Mouse (Mus musculus) forebrain, embryonic 16.5 days (tissue): ENCODE results near the gene Ggta1. TPM values are rescaled to one million over a fixed set of nuclear protein-coding genes. Genes with fewer than 3 reads are reported as not detected.
"Not testable (repeated sequence)": the region's sequence is repeated elsewhere in the genome, so short reads cannot be mapped to it uniquely, and the experiment has no call there.

Experiments
- ATAC-seq: fragments of 200-750 bp; cut with Nextera tagmentation; 2 replicates; pipeline ENCODE4 v1.8.0; 2017; ENCODE audit warnings: mild to moderate bottlenecking, moderate library complexity
- H3K27ac ChIP-seq: fragments of 300-500 bp; sonication (generic); 2 replicates; pipeline ENCODE4 v1.5.1; 2014; ENCODE audit warnings: low read length, control low read depth
- H3K27me3 ChIP-seq: fragments of 300-500 bp; sonication (generic); replicated peaks from 2 replicates; pipeline ENCODE4 v1.6.1; 2014; ENCODE audit warnings: low read length; ENCODE audit not compliant: control insufficient read depth, insufficient read depth
- H3K36me3 ChIP-seq: fragments of 300-500 bp; sonication (generic); 2 replicates; pipeline ENCODE4 v1.6.1; 2014; ENCODE audit not compliant: control insufficient read depth, insufficient read depth
- H3K4me1 ChIP-seq: fragments of 300-500 bp; sonication (generic); replicated peaks from 2 replicates; pipeline ENCODE4 v1.6.1; 2014; ENCODE audit warnings: low read length; ENCODE audit not compliant: control insufficient read depth, insufficient read depth
- H3K4me2 ChIP-seq: fragments of 300-500 bp; sonication (generic); 2 replicates; pipeline ENCODE4 v1.6.1; 2014; ENCODE audit warnings: mild to moderate bottlenecking, low read length, control low read depth
- H3K4me3 ChIP-seq: fragments of 300-500 bp; sonication (generic); replicated peaks from 2 replicates; pipeline ENCODE4 v1.5.1; 2014; ENCODE audit warnings: mild to moderate bottlenecking, low read length, control low read depth
- H3K9ac ChIP-seq: fragments of 300-500 bp; sonication (generic); replicated peaks from 2 replicates; pipeline ENCODE4 v1.6.1; 2014; ENCODE audit warnings: low read depth, low read length, control low read depth
- H3K9me3 ChIP-seq: fragments of 300-500 bp; sonication (generic); 2 replicates; pipeline ENCODE4 v1.6.1; 2016; ENCODE audit warnings: low read length; ENCODE audit not compliant: control insufficient read depth
- WGBS: fragments of 180-500 bp; shearing (Covaris S2); extraction: QIAGEN DNeasy Blood & Tissue Kit; methylation state at CpG from one replicate; pipeline ENCODE4 v1.1.7; 2014; 5-methylcytosine and 5-hydroxymethylcytosine counted together
- polyA plus RNA-seq: library from polyadenylated mRNA; unstranded; fragments of >200 nt; fragmentation: Nextera tagmentation; extraction: Ambion mirVana; gene quantifications from 2 replicates; pipeline ENCODE4 v1.2.1, GENCODE M21; 2015

The Ggta1 gene
- polyA plus RNA-seq, 1 experiment from 2014 or later = 4.1 TPM

GRCm38 (mm10) chr2:35458421-35458820 lies 4.6 kb downstream of the Ggta1 start:
- no peaks in the 10 kb centered on the region for H3K36me3 ChIP-seq
- H3K9me3 ChIP-seq = no peaks in the 10 kb centered on the region
- H3K4me3 ChIP-seq = no peak overlapping the region
- H3K4me1 ChIP-seq = peaks cover 19% of the 10 kb centered on the region
- H3K4me2 ChIP-seq = no peak overlapping the region
- no peak overlapping the region for H3K27ac ChIP-seq
- no peak for ATAC-seq
- 0 out of 2 replicates have a peak, but pooled peaks cover 6% of the 10 kb centered on the region for H3K27me3 ChIP-seq
- 78% methylated on average over 4 of the region's 4 CpGs for WGBS
- H3K9ac ChIP-seq = no peak overlapping the region

- WGBS = 73% methylated on average over 3 of the region's 3 CpGs
- no peak overlapping the region for H3K4me3 ChIP-seq
- no peak overlapping the region for H3K9ac ChIP-seq
- no peak overlapping the region for H3K4me2 ChIP-seq
- no peak overlapping the region for H3K27ac ChIP-seq
- no peaks in the 10 kb centered on the region for H3K9me3 ChIP-seq
- no peaks in the 10 kb centered on the region for H3K27me3 ChIP-seq
- ATAC-seq = no peak
- H3K4me1 ChIP-seq = no peaks in the 10 kb centered on the region
- no peaks in the 10 kb centered on the region for H3K36me3 ChIP-seq
Measured at GRCm38 (mm10) chr2:35453736-35454135, 9.3 kb downstream of the Ggta1 start.

GRCm38 (mm10) chr2:35452695-35453094 lies 10.3 kb downstream of the Ggta1 start:
- H3K4me2 ChIP-seq, H3K4me3 ChIP-seq, H3K9me3 ChIP-seq, H3K27me3 ChIP-seq, ATAC-seq, H3K4me1 ChIP-seq, H3K27ac ChIP-seq, H3K36me3 ChIP-seq, H3K9ac ChIP-seq: not testable (repeated sequence)
- 93% methylated on average over 6 of the region's 6 CpGs for WGBS

GRCm38 (mm10) chr2:35451484-35452050 lies 11.5 kb downstream of the Ggta1 start:
- WGBS = 95% methylated on average over 5 of the region's 5 CpGs

GRCm38 (mm10) chr2:35450856-35451255 lies 12.2 kb downstream of the Ggta1 start:
- Histone ChIP-seq H3K27me3 (no peaks in the 10 kb centered on the region), H3K36me3 (no peaks in the 10 kb centered on the region), H3K9ac (no peak overlapping the region), H3K9me3 (no peaks in the 10 kb centered on the region), H3K4me3 (no peak overlapping the region), H3K4me1 (no peaks in the 10 kb centered on the region), H3K27ac (no peak overlapping the region), H3K4me2 (no peak overlapping the region)
- 72% methylated on average over 4 of the region's 4 CpGs for WGBS
- ATAC-seq = no peak

More at GRCm38 (mm10) chr2:35451484-35452050, 11.5 kb downstream of the Ggta1 start:
- no peak overlapping the region for H3K9ac ChIP-seq
- H3K4me1 ChIP-seq = no peaks in the 10 kb centered on the region
- no peaks in the 10 kb centered on the region for H3K27me3 ChIP-seq
- ATAC-seq = no peak
- no peak overlapping the region for H3K4me3 ChIP-seq
- no peak overlapping the region for H3K4me2 ChIP-seq
- no peaks in the 10 kb centered on the region for H3K9me3 ChIP-seq
- H3K36me3 ChIP-seq = no peaks in the 10 kb centered on the region
- H3K27ac ChIP-seq = no peak overlapping the region

- 89% methylated on average over 12 of the region's 12 CpGs for WGBS
Measured at GRCm38 (mm10) chr2:35449687-35450622, 13.1 kb downstream of the Ggta1 start.

GRCm38 (mm10) chr2:35448914-35449670 lies 13.9 kb downstream of the Ggta1 start:
- no peak overlapping the region for H3K4me3 ChIP-seq
- WGBS = 82% methylated on average over 9 of the region's 9 CpGs
- H3K4me2 ChIP-seq = no peak overlapping the region
- H3K36me3 ChIP-seq = no peaks in the 10 kb centered on the region
- no peak overlapping the region for H3K27ac ChIP-seq
- H3K4me1 ChIP-seq = no peaks in the 10 kb centered on the region
- H3K9ac ChIP-seq = no peak overlapping the region
- ATAC-seq = no peak
- H3K27me3 ChIP-seq = no peaks in the 10 kb centered on the region
- H3K9me3 ChIP-seq = no peaks in the 10 kb centered on the region

More at GRCm38 (mm10) chr2:35449687-35450622, 13.1 kb downstream of the Ggta1 start:
- no peak for ATAC-seq
- Histone ChIP-seq H3K36me3 (no peaks in the 10 kb centered on the region), H3K27ac (no peak overlapping the region), H3K4me2 (no peak overlapping the region), H3K27me3 (no peaks in the 10 kb centered on the region), H3K4me1 (no peaks in the 10 kb centered on the region), H3K4me3 (no peak overlapping the region), H3K9me3 (no peaks in the 10 kb centered on the region), H3K9ac (no peak overlapping the region)

GRCm38 (mm10) chr2:35448215-35448913 lies 14.7 kb downstream of the Ggta1 start:
- WGBS = 51% methylated on average over 7 of the region's 7 CpGs
- H3K4me3 ChIP-seq = no peak overlapping the region
- no peaks in the 10 kb centered on the region for H3K36me3 ChIP-seq
- ATAC-seq = no peak
- H3K4me1 ChIP-seq = no peaks in the 10 kb centered on the region
- H3K27me3 ChIP-seq = no peaks in the 10 kb centered on the region
- no peak overlapping the region for H3K9ac ChIP-seq
- no peaks in the 10 kb centered on the region for H3K9me3 ChIP-seq
- no peak overlapping the region for H3K27ac ChIP-seq
- H3K4me2 ChIP-seq = no peak overlapping the region
